Mouse (Mus musculus): ENCODE measurements around the gene Cnot2. TPM values are rescaled to one million over a fixed set of nuclear protein-coding genes. Genes with fewer than 3 reads are reported as not detected.

The Cnot2 gene
- polyA plus RNA-seq, 1 experiment from 2014 or later = 103 TPM

GRCm38 (mm10) chr10:116444826-116445225 is 136.5 kb downstream of the Cnot2 start:
- no peak overlapping the region for H3K27ac ChIP-seq
- no peak for ATAC-seq (ENCODE audit: borderline replicate concordance, extremely low read depth, low FRiP score, low TSS enrichment)
- 85% methylated on average over 8 of the region's 8 CpGs for WGBS
- H3K27me3 ChIP-seq = no peaks in the 10 kb centered on the region
- no peak overlapping the region for H3K4me3 ChIP-seq
- H3K9ac ChIP-seq = no peak overlapping the region
- H3K36me3 ChIP-seq = no peaks in the 10 kb centered on the region
- no peak overlapping the region for H3K4me2 ChIP-seq
- no peaks in the 10 kb centered on the region for H3K4me1 ChIP-seq
- H3K9me3 ChIP-seq = no peaks in the 10 kb centered on the region

GRCm38 (mm10) chr10:116444371-116444770 is 136.9 kb downstream of the Cnot2 start:
- H3K27ac ChIP-seq = no peak overlapping the region
- 90% methylated on average over 10 of the region's 10 CpGs for WGBS
- H3K4me1 ChIP-seq = no peaks in the 10 kb centered on the region
- H3K4me3 ChIP-seq = no peak overlapping the region
- no peaks in the 10 kb centered on the region for H3K36me3 ChIP-seq
- no peaks in the 10 kb centered on the region for H3K9me3 ChIP-seq
- H3K27me3 ChIP-seq = no peaks in the 10 kb centered on the region
- no peak for ATAC-seq (ENCODE audit: borderline replicate concordance, extremely low read depth, low FRiP score, low TSS enrichment)
- H3K4me2 ChIP-seq = no peak overlapping the region
- H3K9ac ChIP-seq = no peak overlapping the region

- Histone ChIP-seq H3K9me3 (no peaks in the 10 kb centered on the region; the same call in 1 of the 2 replicates), H3K27ac (no peak overlapping the region), H3K9ac (no peak overlapping the region), H3K36me3 (no peaks in the 10 kb centered on the region), H3K4me3 (no peak overlapping the region), H3K27me3 (no peaks in the 10 kb centered on the region), H3K4me1 (no peaks in the 10 kb centered on the region), H3K4me2 (no peak overlapping the region)
- ATAC-seq (ENCODE audit: borderline replicate concordance, extremely low read depth, low FRiP score, low TSS enrichment) = no peak
- 84% methylated on average over 7 of the region's 7 CpGs for WGBS
These were observed 140.4 kb downstream of the Cnot2 start for GRCm38 (mm10) chr10:116440946-116441345.

GRCm38 (mm10) chr10:116440088-116440487 is 141.2 kb downstream of the Cnot2 start:
- ATAC-seq (ENCODE audit: borderline replicate concordance, extremely low read depth, low FRiP score, low TSS enrichment) = no peak
- Histone ChIP-seq H3K4me2 (no peak overlapping the region), H3K36me3 (no peaks in the 10 kb centered on the region), H3K4me3 (no peak overlapping the region), H3K9ac (no peak overlapping the region), H3K4me1 (no peaks in the 10 kb centered on the region), H3K27me3 (no peaks in the 10 kb centered on the region), H3K27ac (no peak overlapping the region), H3K9me3 (no peaks in the 10 kb centered on the region; the same call in 1 of the 2 replicates)
- WGBS = 74% methylated on average over 10 of the region's 10 CpGs

GRCm38 (mm10) chr10:116435455-116435854 is 145.9 kb downstream of the Cnot2 start:
- H3K27ac ChIP-seq = no peak overlapping the region
- no peak overlapping the region for H3K9ac ChIP-seq
- WGBS = 69% methylated on average over 12 of the region's 12 CpGs
- no peaks in the 10 kb centered on the region for H3K4me1 ChIP-seq
- no peak overlapping the region for H3K4me3 ChIP-seq
- no peaks in the 10 kb centered on the region; the same call in 1 of the 2 replicates for H3K9me3 ChIP-seq
- H3K36me3 ChIP-seq = no peaks in the 10 kb centered on the region
- H3K27me3 ChIP-seq = no peaks in the 10 kb centered on the region
- ATAC-seq (ENCODE audit: borderline replicate concordance, extremely low read depth, low FRiP score, low TSS enrichment) = no peak
- no peak overlapping the region for H3K4me2 ChIP-seq

Small RNAs within 50 kb of the gene (microRNA-seq; reads per million reads assigned to microRNA genes)
- gene Gm25190 = not detected

Other genes starting within 250 kb of the Cnot2 start
- gene Kcnmb4, start 107.6 kb downstream of the Cnot2 start, polyA plus RNA-seq (2015; fragmentation: Nextera tagmentation; extraction: Ambion mirVana) = 3.7 and 4.0 TPM in 2 replicates